17 mouse cellular contexts compared by ENCODE assay signal in the genomic region with DNA sequence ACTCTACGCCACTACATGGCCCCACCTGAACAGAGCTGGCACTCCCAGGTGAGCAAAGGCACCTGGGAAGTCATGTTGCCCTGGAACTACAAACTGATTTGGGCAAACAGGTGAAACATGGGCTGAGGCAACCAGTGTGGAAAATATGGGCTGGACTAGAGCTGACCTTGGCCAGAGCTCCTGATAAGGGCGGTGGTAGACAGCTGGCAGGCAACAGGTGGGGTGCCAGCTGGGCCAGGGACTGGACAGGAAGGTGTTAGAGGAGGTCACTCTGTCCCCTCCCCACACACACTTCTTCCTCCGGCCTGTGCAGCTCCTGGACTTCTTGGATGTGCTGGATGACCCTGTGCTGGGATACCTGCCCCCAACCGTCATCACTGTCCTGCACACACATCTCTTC. TPM values are rescaled to one million over a fixed set of nuclear protein-coding genes. Genes with fewer than 3 reads are reported as not detected.
"Had no signal": no experiment of that assay in that cellular context is flagged by ENCODE, and none has a peak within 500 bp of the region (broad histone marks: within the 10 kb centered on the region; RNA-seq: fewer than 3 reads in every experiment).

No protein-coding gene starts in this region.

- H3K27me3 ChIP-seq: neural tube, embryonic 15.5 days; stomach, embryonic 15.5 days had no signal

- H3K4me3 ChIP-seq: neural tube, embryonic 15.5 days; stomach, embryonic 15.5 days had no signal

- H3K4me2 ChIP-seq: neural tube, embryonic 15.5 days; stomach, embryonic 15.5 days had no signal

- H3K9me3 ChIP-seq: neural tube, embryonic 15.5 days; stomach, embryonic 15.5 days had no signal

- DNase-seq: retina, postnatal 1 day; right cerebral cortex, adult 18-20 months; right cerebral cortex, postnatal 14 days; right cerebral cortex, postnatal 25 days; right cerebral cortex, postnatal 4 days; spleen, adult 18-20 months; thymus, adult 18-20 months; thymus, adult 2 months; thymus, postnatal 14 days; thymus, postnatal 25 days; thymus, postnatal 36 days; thymus, postnatal 4 days had no signal

- H3K4me1 ChIP-seq: neural tube, embryonic 15.5 days; stomach, embryonic 15.5 days had no signal

- H3K9ac ChIP-seq: neural tube, embryonic 15.5 days; stomach, embryonic 15.5 days had no signal

- H3K27ac ChIP-seq: neural tube, embryonic 15.5 days; stomach, embryonic 15.5 days; stomach, postnatal 0 days had no signal

RNA-seq across cellular contexts. Expression of gene Gpha2, which starts 26.8 kb away (rescaled TPM):
- total RNA-seq: neutrophil, adult 5-6 weeks had no signal
- polyA plus RNA-seq: neural tube, embryonic 14.5 days; neural tube, embryonic 15.5 days had no signal
